Mouse (Mus musculus) bone marrow macrophage, adult 2 months (primary cell): ENCODE data around the gene Psma2.

Experiments used
- CTCF ChIP-seq: IDR thresholded peaks from 2 replicates; pipeline ENCODE4 v1.5.1; 2012; ENCODE audit warnings: low read depth, mild to moderate bottlenecking, low read length, moderate library complexity
- POLR2A ChIP-seq: IDR thresholded peaks from 2 replicates; pipeline ENCODE4 v1.6.1; 2012; ENCODE audit warnings: mild to moderate bottlenecking, low read depth, low read length, borderline replicate concordance

DNA sequence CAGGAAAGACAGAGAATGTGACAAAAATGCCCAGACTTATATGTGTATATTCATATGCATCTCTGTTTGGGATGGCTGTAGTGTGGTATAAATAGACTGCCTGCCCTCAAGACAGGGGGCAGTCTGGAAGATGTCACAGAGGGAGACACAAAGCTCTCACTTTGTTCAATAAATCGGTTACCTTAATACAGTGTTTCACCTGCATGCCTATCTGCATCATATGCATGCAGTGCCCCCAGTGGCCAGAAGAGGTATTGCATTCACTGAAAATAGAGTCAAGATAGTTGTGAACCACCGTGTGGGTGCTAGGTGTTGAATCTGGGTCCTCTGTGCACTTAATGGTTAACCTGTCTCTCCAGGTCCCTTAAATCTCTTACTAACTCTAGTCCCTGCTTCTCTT is 5.7 kb downstream of the Psma2 start:
- no peak for TF ChIP-seq CTCF
- TF ChIP-seq POLR2A: no peak
